Mouse (Mus musculus) forebrain, postnatal 0 days (tissue): ENCODE measurements at regions not wholly inside any gene's neighbourhood (a gene's known extent, or its start where the extent isn't known, plus 50 kb on each side); places are given as distances from the start of the nearest gene placed in this dataset.

ENCODE experiments used
- ATAC-seq: fragments of 200-750 bp; cut with Nextera tagmentation; 2 replicates; pipeline ENCODE4 v1.8.0; 2017; ENCODE audit warnings: mild to moderate bottlenecking, moderate library complexity
- DNase-seq: peaks from one replicate; pipeline ENCODE4 v3.0.0-alpha.2; 2015
- H3K27ac ChIP-seq: fragments of 300-500 bp; sonication (generic); 2 replicates; pipeline ENCODE4 v1.5.1; 2014; ENCODE audit warnings: low read depth, mild to moderate bottlenecking, antibody characterized with exemption, low read length, moderate library complexity, mixed read lengths
- H3K27me3 ChIP-seq: fragments of 300-500 bp; sonication (generic); 2 replicates; pipeline ENCODE4 v1.6.1; 2014; ENCODE audit warnings: mild to moderate bottlenecking, low read length, mixed read lengths; ENCODE audit not compliant: insufficient read depth
- H3K36me3 ChIP-seq: fragments of 300-500 bp; sonication (generic); 2 replicates; pipeline ENCODE4 v1.6.1; 2014; ENCODE audit warnings: mild to moderate bottlenecking, moderate library complexity; ENCODE audit not compliant: insufficient read depth
- H3K4me1 ChIP-seq: fragments of 300-500 bp; sonication (generic); 2 replicates; pipeline ENCODE4 v1.6.1; 2014; ENCODE audit warnings: antibody characterized with exemption; ENCODE audit not compliant: insufficient read depth
- H3K4me2 ChIP-seq: fragments of 300-500 bp; sonication (generic); 2 replicates; pipeline ENCODE4 v1.6.1; 2014; ENCODE audit warnings: low read depth, mild to moderate bottlenecking, moderate library complexity
- H3K4me3 ChIP-seq: fragments of 300-500 bp; sonication (generic); 2 replicates; pipeline ENCODE4 v1.5.1; 2014; ENCODE audit warnings: low read depth, low read length, mixed read lengths
- H3K9ac ChIP-seq: fragments of 300-500 bp; sonication (generic); 2 replicates; pipeline ENCODE4 v1.6.1; 2014; ENCODE audit warnings: mild to moderate bottlenecking
- H3K9me3 ChIP-seq: fragments of 300-500 bp; sonication (generic); 2 replicates; pipeline ENCODE4 v1.6.1; 2016; ENCODE audit warnings: low read length
- CTCF ChIP-seq: sonication (generic); IDR thresholded peaks from 2 replicates; pipeline ENCODE4 v1.5.1; 2016; ENCODE audit warnings: antibody characterized with exemption, control low read depth, low read depth
- WGBS: fragments of 180-500 bp; shearing (Covaris S2); extraction: QIAGEN DNeasy Blood & Tissue Kit; methylation state at CpG from one replicate; pipeline ENCODE4 v1.1.7; 2014; 5-methylcytosine and 5-hydroxymethylcytosine counted together

DNA sequence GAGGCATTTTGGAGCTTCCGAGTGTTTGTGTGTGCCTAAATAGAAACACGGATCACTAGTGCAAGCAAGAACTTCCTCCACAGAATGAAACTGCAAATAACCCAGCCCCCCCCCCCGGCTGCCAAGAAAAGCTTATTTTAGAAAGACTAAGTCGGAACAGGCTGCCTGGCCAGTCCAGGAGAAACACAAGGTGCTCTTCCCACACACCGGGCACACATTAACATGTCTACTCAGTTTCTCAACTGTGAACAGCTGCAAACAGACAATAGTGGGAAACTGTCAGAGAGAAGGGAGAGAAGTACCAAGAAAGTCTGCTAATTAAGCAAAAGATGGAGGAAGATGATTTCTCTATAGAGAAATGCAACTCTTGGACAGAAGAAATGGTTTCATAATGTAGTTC, 267.3 kb upstream of the Zbtb20 start:
- Histone ChIP-seq H3K4me2 (no peak overlapping the region), H3K9ac (no peak overlapping the region), H3K27ac (no peak overlapping the region), H3K36me3 (no peaks in the 10 kb centered on the region), H3K27me3 (no peaks in the 10 kb centered on the region), H3K4me1 (no peaks in the 10 kb centered on the region), H3K9me3 (no peaks in the 10 kb centered on the region), H3K4me3 (no peak overlapping the region)
- 61% methylated on average over 5 of the region's 5 CpGs for WGBS
- DNase-seq (no peak), ATAC-seq (no peak)
- no peak for TF ChIP-seq CTCF

DNA sequence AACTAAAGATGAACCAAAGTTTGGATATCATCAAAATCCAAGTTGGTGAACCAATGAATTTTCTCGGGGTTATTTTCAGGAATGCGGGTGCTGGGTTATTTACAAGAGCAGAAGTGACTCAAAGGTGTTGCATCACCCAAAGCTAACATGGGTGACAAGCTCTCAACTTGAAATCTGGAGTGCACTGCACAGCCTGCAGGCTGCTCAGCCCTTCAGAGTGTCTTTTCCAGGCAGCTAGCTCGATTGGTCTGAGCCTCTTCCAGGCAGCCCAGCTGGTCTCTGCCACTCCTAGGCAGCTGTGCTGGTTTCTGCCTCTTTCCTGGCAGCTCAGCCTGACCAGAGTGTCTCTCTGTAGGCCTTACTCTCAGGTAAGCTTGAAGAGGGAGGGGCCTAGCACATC, 251.9 kb upstream of the Gap43 start:
- 74% methylated on average over 3 of the region's 3 CpGs for WGBS
- Histone ChIP-seq H3K36me3 (no peaks in the 10 kb centered on the region), H3K9ac (no peak overlapping the region), H3K4me2 (no peak overlapping the region), H3K27ac (no peak overlapping the region), H3K9me3 (no peaks in the 10 kb centered on the region), H3K27me3 (no peaks in the 10 kb centered on the region), H3K4me1 (no peaks in the 10 kb centered on the region), H3K4me3 (no peak overlapping the region)
- ATAC-seq (no peak), DNase-seq (no peak)
- no peak for TF ChIP-seq CTCF

GRCm38 (mm10) chr16:42591530-42591929, 251.1 kb upstream of the Gap43 start:
- Histone ChIP-seq H3K4me3 (no peak overlapping the region), H3K9me3 (no peaks in the 10 kb centered on the region), H3K27me3 (no peaks in the 10 kb centered on the region), H3K27ac (no peak overlapping the region), H3K36me3 (no peaks in the 10 kb centered on the region), H3K4me1 (no peaks in the 10 kb centered on the region), H3K9ac (no peak overlapping the region), H3K4me2 (no peak overlapping the region)
- DNase-seq (no peak), ATAC-seq (peak; percentile 53; the same call in 1 of the 2 replicates)
- TF ChIP-seq CTCF: no peak
- WGBS: 66% methylated on average over 5 of the region's 5 CpGs

GRCm38 (mm10) chr16:42586196-42586595, 245.7 kb upstream of the Gap43 start:
- Histone ChIP-seq H3K36me3 (no peaks in the 10 kb centered on the region), H3K4me2 (no peak overlapping the region), H3K9me3 (no peaks in the 10 kb centered on the region), H3K27me3 (no peaks in the 10 kb centered on the region), H3K9ac (no peak overlapping the region), H3K4me3 (no peak overlapping the region), H3K4me1 (no peaks in the 10 kb centered on the region), H3K27ac (no peak overlapping the region)
- TF ChIP-seq CTCF: no peak
- DNase-seq (no peak), ATAC-seq (no peak)

GRCm38 (mm10) chr16:42575517-42575946, 235.1 kb upstream of the Gap43 start:
- Histone ChIP-seq H3K36me3 (no peaks in the 10 kb centered on the region), H3K27me3 (no peaks in the 10 kb centered on the region), H3K27ac (0 out of 2 replicates have a peak overlapping the region, but pooled peaks have one; percentile 1), H3K4me3 (peak overlapping the region; percentile 5; the same call in 1 of the 2 replicates), H3K4me2 (peak overlapping the region; percentile 25; the same call in 1 of the 2 replicates), H3K9me3 (no peaks in the 10 kb centered on the region), H3K9ac (no peak overlapping the region), H3K4me1 (no peaks in the 10 kb centered on the region)
- ATAC-seq (peak; percentile 90), DNase-seq (peak; percentile 63)
- WGBS: 2% methylated on average over 7 of the region's 7 CpGs
- TF ChIP-seq CTCF: no peak

DNA sequence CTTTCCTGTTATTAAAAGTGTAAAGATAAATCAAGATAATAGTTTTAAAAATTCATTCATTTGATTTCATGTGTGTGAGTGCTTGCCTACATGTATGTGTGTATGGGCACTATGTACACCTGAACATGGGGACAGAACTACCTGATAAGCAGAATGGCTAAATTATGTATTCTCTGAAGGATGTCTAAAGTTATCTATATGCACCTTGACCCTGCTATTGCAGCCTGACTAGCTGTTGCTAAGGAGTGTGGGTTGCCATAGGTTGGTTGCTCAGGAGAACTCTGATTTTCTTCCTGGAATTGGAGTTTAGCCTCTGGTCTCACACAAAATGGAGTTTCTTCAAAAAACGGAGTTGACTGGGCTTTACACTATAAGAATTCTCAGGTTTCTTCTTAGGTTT, 234.5 kb upstream of the Gap43 start:
- no peak overlapping the region for H3K27ac ChIP-seq
- DNase-seq (no peak), ATAC-seq (peak; percentile 22; the same call in 1 of the 2 replicates)
- no peaks in the 10 kb centered on the region for H3K4me1 ChIP-seq
- no peak overlapping the region for H3K4me3 ChIP-seq
- no peaks in the 10 kb centered on the region for H3K27me3 ChIP-seq
- WGBS: 10% methylated on average over 1 of the region's 1 CpGs
- H3K4me2 ChIP-seq: no peak overlapping the region
- H3K9ac ChIP-seq: no peak overlapping the region
- no peak for TF ChIP-seq CTCF
- no peaks in the 10 kb centered on the region for H3K9me3 ChIP-seq
- H3K36me3 ChIP-seq: no peaks in the 10 kb centered on the region

DNA sequence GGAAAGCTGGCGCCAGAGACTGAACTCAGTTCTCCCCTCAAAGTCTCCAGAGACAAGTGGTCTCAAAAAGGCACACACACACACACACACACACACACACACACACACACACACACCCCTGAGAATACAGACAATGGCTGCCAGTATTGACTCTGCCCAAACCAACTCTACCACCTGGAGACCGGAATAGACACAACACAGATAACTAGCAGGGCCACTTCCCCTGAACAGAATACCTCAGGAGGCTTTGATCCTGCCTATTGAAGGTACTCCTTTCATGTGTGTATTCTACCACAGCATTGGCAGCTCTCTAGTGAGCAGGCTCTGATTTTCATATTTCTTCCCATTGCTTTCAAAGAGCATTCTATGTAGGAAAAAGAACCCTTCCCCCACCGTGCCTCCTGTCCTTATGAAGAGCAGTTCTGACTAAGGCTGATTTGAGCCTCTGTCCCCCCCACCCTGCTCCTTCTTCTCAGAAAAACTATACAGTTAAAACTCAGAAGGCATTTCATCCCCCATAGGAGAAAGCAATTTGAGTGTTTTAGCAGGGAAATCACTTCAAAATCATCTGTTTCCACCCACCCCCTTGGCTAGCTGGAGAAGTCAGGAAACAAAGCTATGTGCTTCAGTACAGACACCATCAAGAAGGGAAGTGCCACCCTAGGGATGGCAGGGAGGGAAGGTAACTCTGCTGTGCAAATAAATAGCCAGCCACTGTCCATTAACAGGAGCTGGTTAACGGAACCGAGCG, 230.0 kb upstream of the Gap43 start:
- peak overlapping the region; percentile 15; the same call in 1 of the 2 replicates for H3K27ac ChIP-seq
- H3K9me3 ChIP-seq: no peaks in the 10 kb centered on the region
- H3K4me2 ChIP-seq: no peak overlapping the region
- no peaks in the 10 kb centered on the region for H3K27me3 ChIP-seq
- WGBS: 66% methylated on average over 6 of the region's 6 CpGs
- peak; percentile 40; the same call in 1 of the 2 replicates for ATAC-seq
- no peak overlapping the region for H3K9ac ChIP-seq
- no peak overlapping the region for H3K4me3 ChIP-seq
- no peak for TF ChIP-seq CTCF
- no peaks in the 10 kb centered on the region for H3K4me1 ChIP-seq
- DNase-seq: no peak
- H3K36me3 ChIP-seq: no peaks in the 10 kb centered on the region
